ENCODE assay signal across 8 mouse cellular contexts in the genomic region with DNA sequence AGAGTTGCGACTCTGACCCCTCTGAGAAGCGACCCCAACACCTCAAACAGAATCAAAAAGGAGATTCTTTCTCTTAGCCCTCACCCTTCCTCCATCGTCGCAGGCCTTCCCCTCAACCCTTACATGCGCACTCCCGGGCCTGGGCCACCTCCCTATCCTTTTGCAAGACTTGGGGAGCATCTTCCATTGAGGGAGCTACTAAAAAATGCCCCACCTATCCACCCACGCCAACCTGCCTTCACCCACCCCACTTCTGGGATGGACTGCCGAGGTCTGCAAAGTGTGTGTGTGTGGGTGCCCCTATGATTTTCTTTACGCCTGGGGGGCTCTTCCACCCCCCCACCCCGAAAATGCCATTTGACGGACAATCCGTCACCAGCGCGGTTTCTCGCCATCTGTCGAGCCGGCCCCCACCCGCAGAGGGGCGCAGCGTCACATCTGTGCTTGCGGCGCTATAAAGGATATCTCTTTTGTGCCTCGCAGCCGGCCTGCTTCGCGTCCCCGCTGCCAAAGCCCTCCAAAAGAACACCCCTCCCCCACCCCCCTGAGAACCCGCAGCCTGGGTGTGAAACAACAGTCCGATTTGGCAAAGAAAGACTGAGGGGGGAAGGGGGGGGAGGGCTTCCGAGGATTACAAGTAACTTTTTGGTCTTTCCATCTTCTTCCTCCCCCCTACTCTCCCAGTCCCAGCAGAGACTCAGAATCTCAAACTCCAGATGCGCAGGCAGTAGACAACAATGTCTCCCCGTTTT. TPM values are rescaled to one million over a fixed set of nuclear protein-coding genes. Genes with fewer than 3 reads are reported as not detected.
DNase-seq lines count a peak whose midpoint lies in the region; ATAC-seq and TF ChIP-seq lines count a peak whose summit lies in the region.
"Had no signal": no experiment of that assay in that cellular context is flagged by ENCODE, and none has a peak within 500 bp of the region (broad histone marks: within the 10 kb centered on the region; RNA-seq: fewer than 3 reads in every experiment).

No protein-coding gene starts in this region.

- no peaks in the 10 kb centered on the region for H3K36me3 ChIP-seq in ES-E14 (ENCODE audit: control insufficient read depth, insufficient read depth, low read length, poor library complexity, severe bottlenecking)
- H3K36me3 ChIP-seq in forebrain, postnatal 0 days (ENCODE audit: insufficient read depth): no peaks in the 10 kb centered on the region
- no peaks in the 10 kb centered on the region for H3K36me3 ChIP-seq in midbrain, embryonic 13.5 days

- WGBS in forebrain, postnatal 0 days: 2% methylated on average over 32 of the region's 32 CpGs
- 0% methylated on average over 30 of the region's 32 CpGs for WGBS in midbrain, embryonic 13.5 days

- peak; percentile 27 for DNase-seq in ES-E14 (ENCODE audit: low read depth, low spot score)
- DNase-seq in brain, adult 2 months (ENCODE audit: low read depth, low spot score): peak; percentile 57
- DNase-seq in forebrain, postnatal 0 days: peak; percentile 84
- no peak for DNase-seq in gastrocnemius, adult 18-20 months (ENCODE audit: low spot score)
- DNase-seq in kidney, postnatal 14 days: no peak

- no peaks in the 10 kb centered on the region for H3K9me3 ChIP-seq in ES-E14 (ENCODE audit: control insufficient read depth, insufficient read depth, low read depth, low read length)
- no peaks in the 10 kb centered on the region for H3K9me3 ChIP-seq in forebrain, postnatal 0 days (ENCODE audit: low read length)
- H3K9me3 ChIP-seq in midbrain, embryonic 13.5 days: no peaks in the 10 kb centered on the region

- H3K27me3 ChIP-seq in forebrain, postnatal 0 days (ENCODE audit: insufficient read depth, low read length): no peaks in the 10 kb centered on the region
- 0 out of 2 replicates have a peak, but pooled peaks cover 2% of the 10 kb centered on the region for H3K27me3 ChIP-seq in midbrain, embryonic 13.5 days

- H3K9ac ChIP-seq in ES-E14 (ENCODE audit: insufficient read depth, low read depth, low read length, poor library complexity, severe bottlenecking): peak overlapping the region; percentile 27; the same call in 1 of the 2 replicates
- H3K9ac ChIP-seq in forebrain, postnatal 0 days: peak overlapping the region; percentile 79
- H3K9ac ChIP-seq in midbrain, embryonic 13.5 days (replicated peaks): peak overlapping the region; percentile 86
- H3K9ac ChIP-seq: liver, embryonic 14.5 days had no signal

- H3K4me3 ChIP-seq in ES-E14 (ENCODE audit: insufficient read depth in 1 of 2, low read depth in 1 of 2, low read length in 2 of 2, poor library complexity in 1 of 2, severe bottlenecking in 1 of 2): peak overlapping the region; percentile 68 to 84
- peak overlapping the region; percentile 82 for H3K4me3 ChIP-seq in forebrain, postnatal 0 days (ENCODE audit: low read depth, low read length)
- H3K4me3 ChIP-seq in midbrain, embryonic 13.5 days (replicated peaks): peak overlapping the region; percentile 79

- in situ Hi-C loops in ES-E14 (cut with MboI; ENCODE audit: low sequenced_read_pairs in 2 of 2, unreplicated experiment in 2 of 2): no loop called here

- ATAC-seq in forebrain, postnatal 0 days: peak; percentile 53
- ATAC-seq in midbrain, embryonic 13.5 days: peak; percentile 49
- no peak for ATAC-seq in megakaryocyte progenitor cell, adult 5-6 weeks (replicated peaks; ENCODE audit: poor library complexity)

- no peak for TF ChIP-seq CTCF in forebrain, postnatal 0 days (IDR thresholded peaks at IDR 0.05; ENCODE audit: low read depth)

- peaks cover 3 to 11% of the 10 kb centered on the region in 2 experiments for H3K4me1 ChIP-seq in ES-E14 (ENCODE audit: control insufficient read depth in 2 of 2, insufficient read depth in 2 of 2, low read length in 2 of 2, poor library complexity in 1 of 2)
- H3K4me1 ChIP-seq in forebrain, postnatal 0 days (ENCODE audit: insufficient read depth): peaks cover 21% of the 10 kb centered on the region
- H3K4me1 ChIP-seq in midbrain, embryonic 13.5 days (replicated peaks): peaks cover 55% of the 10 kb centered on the region

- H3K4me2 ChIP-seq in forebrain, postnatal 0 days (ENCODE audit: low read depth): peak overlapping the region; percentile 74
- H3K4me2 ChIP-seq in midbrain, embryonic 13.5 days (replicated peaks): peak overlapping the region; percentile 86

- H3K27ac ChIP-seq in ES-E14 (ENCODE audit: insufficient read depth, low read depth, low read length, poor library complexity, severe bottlenecking): no peak overlapping the region
- H3K27ac ChIP-seq in forebrain, postnatal 0 days (ENCODE audit: low read depth, low read length): peak overlapping the region; percentile 92
- peak overlapping the region; percentile 95 for H3K27ac ChIP-seq in midbrain, embryonic 13.5 days
- H3K27ac ChIP-seq: liver, embryonic 14.5 days had no signal

TF ChIP-seq in ES-E14, 5 proteins besides CTCF, POLR2A, EP300 and RAD21:
- TF ChIP-seq CHD2 (IDR thresholded peaks at IDR 0.05; ENCODE audit: low read depth, low read length) (no peak), ZNF384 (IDR thresholded peaks at IDR 0.05; ENCODE audit: low read depth, low read length) (no peak), ZC3H11A (IDR thresholded peaks at IDR 0.05; ENCODE audit: borderline replicate concordance, low read depth, low read length) (no peak), HCFC1 (IDR thresholded peaks at IDR 0.05; ENCODE audit: borderline replicate concordance, insufficient read depth, low read length) (no peak), MAFK (IDR thresholded peaks at IDR 0.05; ENCODE audit: insufficient read depth, low read depth, low read length) (no peak)

RNA-seq across cellular contexts. Expression of a gene that starts 0.6 kb away (rescaled TPM):
- total RNA-seq in ES-E14 (2012; rRNA removed): 0.22 and 0.37 TPM in 2 replicates
- total RNA-seq in forebrain, postnatal 0 days (2014; rRNA removed): 7.2 and 12.7 TPM in 2 replicates
- 10.8 and 16.4 TPM in 2 replicates for polyA plus RNA-seq in forebrain, postnatal 0 days (2015; fragmentation: Nextera tagmentation; extraction: Ambion mirVana)
- polyA plus RNA-seq in midbrain, embryonic 13.5 days (2015; fragmentation: Nextera tagmentation; extraction: Ambion mirVana): 21.7 and 22.5 TPM in 2 replicates
- total RNA-seq in megakaryocyte progenitor cell, adult 5-6 weeks (2015): not detected in 2 replicates
- total RNA-seq in megakaryocyte progenitor cell, adult 5-6 weeks (2017): not detected in 2 replicates
- total RNA-seq in gastrocnemius, adult 18-20 months (2021): under 1 TPM; 0.05 to 0.21 TPM

Comparison
In these comparisons a context has a peak if more than half of its experiments do, and no peak if none do; other contexts are left out.
1. DNase-seq: peak in ES-E14 (single experiment), brain, adult 2 months (single experiment) and forebrain, postnatal 0 days (single experiment); none in gastrocnemius, adult 18-20 months (single experiment) and kidney, postnatal 14 days (single experiment).
2. H3K9ac ChIP-seq: peak in every context shown above with its lines; median percentile 86 in midbrain, embryonic 13.5 days; 79 in forebrain, postnatal 0 days; 27 in ES-E14.
3. Peak in every context shown above with its lines, with median percentiles within 50 percentile points of each other: H3K4me3 ChIP-seq.